Mouse (Mus musculus): ENCODE data around the gene Gm26566.
A peak's percentile ranks its signal among the peaks of the same experiment; 100 is the strongest.

Gm26566 gene

DNA sequence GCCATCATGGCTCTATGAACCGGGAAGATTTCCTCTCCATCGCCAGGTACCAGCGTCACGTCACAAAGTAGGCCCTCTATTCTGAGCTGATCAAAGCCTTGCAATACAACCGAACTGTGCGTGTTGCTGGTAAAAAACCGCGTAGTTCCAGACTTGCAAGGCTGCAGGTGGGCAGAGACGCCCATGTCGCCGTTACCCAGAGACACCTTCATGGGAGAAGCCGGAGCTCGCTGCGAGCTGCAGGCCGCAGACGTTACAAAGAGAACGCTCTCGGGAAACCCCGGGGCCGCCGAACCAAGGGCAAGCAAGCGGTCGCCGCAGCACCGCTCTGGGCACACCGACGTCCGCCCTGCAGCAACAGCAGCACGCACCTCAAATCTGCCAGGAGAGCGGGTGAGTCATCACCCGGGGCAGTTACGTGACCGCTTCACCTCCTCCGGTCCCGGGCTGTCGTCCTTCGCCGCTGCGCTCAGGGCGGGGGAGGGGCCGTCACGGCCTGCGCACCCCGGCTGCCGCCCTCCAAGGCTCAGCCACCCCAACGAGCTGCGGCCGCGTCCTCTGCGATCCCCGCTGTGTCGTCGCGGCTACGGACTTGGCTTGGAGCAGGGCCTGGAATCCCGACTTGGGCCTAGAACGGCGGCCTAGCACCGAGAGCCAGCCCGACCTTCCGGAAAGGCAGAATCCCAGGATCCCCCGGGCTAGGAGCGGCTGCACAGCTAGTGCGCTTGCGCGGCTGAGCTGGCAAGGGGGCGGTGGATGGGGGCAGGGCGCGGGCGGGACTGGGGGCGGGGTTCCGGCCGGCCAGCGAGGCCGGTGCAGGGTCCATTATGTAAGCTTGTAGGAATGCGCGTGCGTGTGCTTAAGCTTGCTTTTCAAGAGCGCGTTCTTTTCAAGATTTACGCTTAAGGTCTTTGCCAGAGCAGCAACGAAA lies at the start of gene Gm26566, which contains the start of gene Klhl9:
Gene Gm26566 (plus strand): TSS at position 15 of the 931 bp plus-strand sequence.
Gene Klhl9 (minus strand): TSS at position 675 of the 931 bp plus-strand sequence.
- peak; percentile 94 for DNase-seq

DNA sequence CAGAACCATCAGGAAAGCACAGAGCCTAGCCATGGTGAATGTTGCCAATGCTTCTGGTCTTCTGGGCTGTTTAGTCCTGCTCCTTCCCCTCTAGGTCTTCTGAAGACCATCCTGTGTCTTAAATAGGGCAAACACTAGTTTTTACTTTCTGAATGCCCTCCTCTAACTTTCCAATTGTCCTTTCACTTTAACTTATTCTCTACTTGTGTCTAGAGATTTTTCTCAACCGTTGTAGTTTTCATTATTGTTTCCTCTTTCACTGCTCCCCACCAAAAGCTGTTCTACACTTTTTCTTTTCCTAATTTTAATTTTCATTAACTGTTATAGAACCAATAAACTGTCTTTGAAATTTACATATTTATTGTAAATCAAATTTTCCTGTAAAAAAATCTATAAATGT lies 44.8 kb upstream of the Gm26566 start, which contains the start of gene Ifna16:
Gene Ifna16 (minus strand): TSS at position 101 of the 400 bp plus-strand sequence.
- DNase-seq = no peak

DNA sequence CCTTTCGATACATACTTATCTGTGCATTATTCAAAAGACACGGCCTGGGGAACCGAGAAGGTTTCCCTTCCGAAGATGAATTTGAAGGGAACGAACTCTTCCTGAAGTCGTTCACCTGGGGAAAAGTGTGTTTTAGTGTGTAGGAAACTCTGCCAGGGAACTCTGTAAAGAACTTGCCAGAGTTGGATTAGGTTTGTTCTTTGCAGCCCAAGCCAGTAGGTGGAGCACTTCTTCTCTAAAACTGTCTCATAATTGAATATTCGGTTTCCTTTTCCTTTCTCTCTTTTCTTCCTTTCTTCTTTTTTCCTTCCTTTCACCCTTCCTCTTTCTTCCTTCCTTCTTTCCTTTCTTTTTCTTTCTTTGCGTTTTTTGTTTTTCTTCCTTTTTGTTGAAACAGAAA lies 41.2 kb upstream of the Gm26566 start:
- peak; percentile 8 for DNase-seq

DNA sequence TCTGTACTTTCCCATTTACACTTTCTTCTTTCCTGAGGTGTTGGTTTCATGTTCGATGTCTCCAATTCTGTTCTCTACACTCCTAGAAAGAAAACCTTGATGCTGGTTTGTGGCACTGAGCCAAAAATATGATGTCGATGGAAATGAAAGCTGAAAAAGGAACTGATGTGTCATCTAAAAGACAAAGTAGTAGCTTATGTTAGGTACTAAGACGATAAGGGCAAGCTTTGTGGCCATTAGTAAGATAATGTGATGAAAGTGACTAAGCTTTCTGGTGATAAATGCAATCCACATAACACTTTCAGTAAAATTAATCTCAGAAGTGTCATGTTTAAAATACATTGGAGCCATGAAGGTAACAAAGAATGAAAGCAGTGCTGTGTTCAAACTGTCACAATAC lies 40.3 kb upstream of the Gm26566 start:
- no peak for DNase-seq

DNA sequence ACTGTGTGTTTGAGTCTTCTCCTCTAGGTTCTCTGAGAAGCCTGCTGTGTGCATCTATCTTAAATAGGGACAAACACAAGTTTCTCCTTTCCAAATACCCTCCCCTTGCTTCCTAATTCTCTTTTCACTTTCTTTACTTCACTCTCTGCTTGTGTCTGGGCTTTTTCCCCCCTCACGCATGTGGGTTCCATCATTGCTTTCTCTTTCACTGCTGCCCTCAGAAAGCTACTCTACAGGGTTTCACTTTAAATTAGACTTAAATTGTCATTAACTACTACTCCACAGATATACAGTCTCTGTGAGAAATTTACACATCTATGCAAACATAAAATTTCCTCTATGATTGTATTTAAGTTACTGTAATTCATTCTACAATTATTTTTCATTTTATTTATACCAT lies 37.8 kb upstream of the Gm26566 start, which contains the start of gene Ifna2:
Gene Ifna2 (minus strand): TSS at position 101 of the 400 bp plus-strand sequence.
- DNase-seq = no peak

DNA sequence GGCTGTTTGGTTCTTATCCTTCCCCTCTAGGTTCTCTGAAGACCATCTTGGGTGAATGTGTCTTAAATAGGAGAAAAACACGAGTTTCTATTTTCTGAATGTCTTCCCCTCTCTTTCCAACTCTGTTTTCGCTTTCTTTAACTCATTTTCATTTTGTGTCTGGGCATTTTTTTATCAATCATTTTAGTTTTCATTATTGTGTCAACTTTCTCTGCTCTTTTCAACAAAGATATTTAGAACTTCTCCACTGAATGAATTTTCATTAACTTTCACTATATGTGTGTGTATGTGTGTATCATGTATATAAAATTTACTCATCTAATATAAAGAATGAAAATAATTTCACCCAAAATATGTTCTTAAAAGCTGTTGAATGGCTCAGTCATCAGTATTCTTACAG lies 30.3 kb upstream of the Gm26566 start, which contains the start of gene Ifnab:
Gene Ifnab (minus strand): TSS at position 101 of the 400 bp plus-strand sequence.
- no peak for DNase-seq

DNA sequence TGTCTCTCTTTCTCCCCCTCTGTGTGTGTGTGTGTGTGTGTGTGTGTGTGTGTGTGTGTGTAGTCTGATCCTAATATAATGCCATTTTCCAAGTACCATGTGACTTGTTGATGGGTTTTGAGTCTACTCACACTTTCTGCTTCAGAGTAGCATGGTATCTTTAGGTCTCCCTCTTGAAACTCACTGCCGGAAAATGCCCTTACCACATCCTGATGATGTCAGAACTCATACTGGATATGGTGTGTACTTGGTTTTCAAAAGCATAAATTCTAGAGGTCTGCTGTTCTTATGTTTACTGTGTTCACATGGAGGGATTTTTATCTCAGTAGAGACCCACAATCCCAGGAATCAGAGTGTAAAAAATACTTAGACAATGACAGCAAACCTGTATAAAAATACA lies 29.1 kb upstream of the Gm26566 start:
- no peak for DNase-seq

DNA sequence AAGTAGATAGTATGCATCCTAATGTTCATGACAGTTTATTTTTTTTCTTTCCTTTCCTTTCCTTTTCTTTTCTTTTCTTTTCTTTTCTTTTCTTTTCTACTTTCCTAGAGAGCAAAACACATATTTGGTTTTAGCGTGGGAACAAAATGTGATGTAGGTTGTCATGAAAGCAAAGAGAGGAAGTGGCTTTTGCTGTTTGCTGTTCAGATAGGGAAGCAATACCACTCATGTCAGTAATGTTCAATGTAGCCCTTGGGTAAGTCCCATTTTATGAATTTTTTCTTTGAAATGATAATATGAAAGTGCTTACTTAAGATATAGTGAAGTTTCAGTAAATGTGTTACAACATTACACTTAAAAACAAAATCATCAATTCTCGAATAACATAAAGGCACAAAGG lies 28.2 kb upstream of the Gm26566 start:
- no peak for DNase-seq

DNA sequence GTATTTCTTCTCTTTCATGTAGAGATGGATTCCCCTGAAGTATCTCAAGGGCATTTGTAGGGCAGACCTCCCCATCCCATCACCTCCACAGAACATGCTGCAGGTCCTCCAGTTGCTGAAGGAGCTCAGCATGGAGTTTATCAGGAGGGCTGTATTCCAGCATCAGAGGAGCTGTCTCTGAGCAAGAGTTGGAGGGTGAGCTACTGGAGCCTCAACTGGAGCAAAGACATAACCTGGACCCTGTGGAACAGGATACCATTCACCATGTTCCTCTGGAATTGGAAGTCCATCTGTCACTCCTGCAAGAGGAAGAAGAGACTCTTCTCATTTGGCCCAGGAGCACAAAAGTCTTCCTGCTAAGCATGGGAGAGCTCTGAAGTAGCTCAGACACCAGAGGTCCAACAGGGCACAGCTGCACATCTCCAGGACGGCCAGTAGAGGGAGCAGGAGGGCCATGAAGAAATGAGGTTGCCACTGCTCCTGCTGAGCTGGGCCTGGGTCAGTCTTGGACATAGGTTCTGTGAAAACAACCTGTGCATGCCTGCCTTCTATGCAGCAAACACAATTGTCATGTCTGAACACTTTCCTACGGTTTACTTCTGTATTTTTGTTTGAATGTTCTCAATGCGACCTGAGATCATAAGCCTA lies 25.2 kb upstream of the Gm26566 start:
- DNase-seq = peak; percentile 82

DNA sequence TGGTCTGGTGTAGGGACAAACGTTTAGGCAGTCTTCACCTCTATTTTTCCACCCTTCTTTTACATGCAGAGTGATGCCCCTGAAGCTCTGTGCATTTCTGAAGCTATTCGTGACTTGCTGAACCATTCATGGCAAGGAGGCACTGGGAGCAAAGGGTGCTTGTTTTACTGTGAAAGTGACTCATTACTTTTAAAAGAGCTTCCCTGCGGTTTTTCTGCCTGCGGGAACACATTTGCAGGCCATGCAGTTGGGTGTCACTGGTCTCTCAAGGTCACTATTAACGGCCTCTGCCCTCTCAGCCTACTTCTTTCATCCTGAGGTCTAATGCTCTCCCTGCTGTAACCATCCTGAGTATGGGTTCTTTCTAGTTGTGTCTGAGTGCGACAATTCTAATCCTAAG lies 24.5 kb upstream of the Gm26566 start:
- DNase-seq = no peak

DNA sequence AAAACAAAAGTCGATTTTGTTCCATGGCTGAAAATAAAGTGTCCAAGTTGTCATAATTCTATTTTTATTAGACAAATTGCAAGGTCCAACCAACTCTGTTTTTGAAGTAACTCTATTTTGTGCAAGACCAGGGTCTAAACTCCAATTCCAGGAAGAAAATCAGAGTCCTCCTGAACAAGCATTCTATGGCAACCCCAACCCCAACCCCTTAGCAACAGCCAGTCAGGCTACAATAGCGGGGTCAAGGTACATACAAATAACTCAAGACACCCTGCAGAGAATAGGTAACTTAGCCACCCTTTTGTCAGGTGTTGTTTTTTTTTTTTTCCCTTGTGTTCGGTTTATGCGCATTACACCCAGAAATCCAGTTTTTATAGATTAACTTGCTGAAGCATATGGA lies 23.9 kb upstream of the Gm26566 start:
- no peak for DNase-seq

DNA sequence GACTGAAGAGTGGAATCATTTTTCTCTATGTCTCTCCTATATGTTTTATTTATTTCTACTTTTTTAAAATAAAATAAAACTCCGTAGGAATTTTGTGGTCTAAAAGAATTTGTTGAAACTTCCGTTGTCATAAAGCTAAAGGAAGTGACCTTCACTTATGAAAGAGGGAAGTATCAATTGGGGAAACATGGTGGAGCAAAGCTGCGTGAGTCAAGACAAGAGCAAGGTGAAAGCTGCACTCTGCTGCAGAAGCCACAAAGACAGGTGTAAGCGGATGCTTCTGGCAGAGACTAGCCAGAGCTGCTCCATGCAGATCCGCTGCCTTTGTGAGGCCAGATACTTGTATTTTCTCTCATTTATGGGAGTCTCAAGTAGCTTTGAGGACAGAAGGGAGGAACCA lies 22.8 kb upstream of the Gm26566 start:
- DNase-seq = no peak

DNA sequence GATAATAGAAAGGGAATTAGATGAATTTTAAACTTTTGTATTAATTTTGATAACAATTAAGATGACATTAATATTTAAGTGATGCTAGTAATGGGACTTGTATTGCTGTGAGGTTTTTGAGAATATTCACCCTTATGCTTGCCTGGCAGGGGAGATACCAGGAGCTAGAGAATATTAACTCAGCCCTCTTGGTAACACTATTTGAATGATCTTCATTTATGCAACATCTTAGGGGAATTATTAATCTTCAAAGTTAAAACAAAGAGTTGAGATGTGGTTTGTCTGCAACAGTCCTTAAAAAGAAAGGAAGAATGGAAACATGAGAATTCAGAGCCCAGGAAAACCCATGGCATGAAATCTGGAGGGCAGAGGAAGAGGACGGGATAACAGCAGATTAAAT lies 22.3 kb upstream of the Gm26566 start:
- DNase-seq = no peak

DNA sequence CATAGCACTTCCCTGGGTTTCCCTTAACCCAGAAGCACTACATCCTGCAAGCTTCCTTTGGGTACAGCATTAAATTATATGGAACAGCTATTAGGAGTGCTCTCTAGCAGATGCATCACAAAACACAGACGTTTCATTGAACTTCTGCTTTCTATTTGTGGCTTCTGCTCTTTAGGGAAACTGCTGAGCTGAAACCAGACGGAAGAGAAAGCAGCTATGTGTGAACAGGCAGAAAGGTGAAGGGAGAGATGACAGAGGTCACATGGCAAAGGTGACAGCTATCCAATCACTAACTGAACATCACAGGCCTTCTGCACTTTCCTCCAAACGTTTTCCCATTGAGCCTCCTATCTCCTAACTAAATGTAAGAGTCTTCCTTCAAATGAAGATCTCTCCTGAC lies 15.7 kb upstream of the Gm26566 start:
- no peak for DNase-seq

DNA sequence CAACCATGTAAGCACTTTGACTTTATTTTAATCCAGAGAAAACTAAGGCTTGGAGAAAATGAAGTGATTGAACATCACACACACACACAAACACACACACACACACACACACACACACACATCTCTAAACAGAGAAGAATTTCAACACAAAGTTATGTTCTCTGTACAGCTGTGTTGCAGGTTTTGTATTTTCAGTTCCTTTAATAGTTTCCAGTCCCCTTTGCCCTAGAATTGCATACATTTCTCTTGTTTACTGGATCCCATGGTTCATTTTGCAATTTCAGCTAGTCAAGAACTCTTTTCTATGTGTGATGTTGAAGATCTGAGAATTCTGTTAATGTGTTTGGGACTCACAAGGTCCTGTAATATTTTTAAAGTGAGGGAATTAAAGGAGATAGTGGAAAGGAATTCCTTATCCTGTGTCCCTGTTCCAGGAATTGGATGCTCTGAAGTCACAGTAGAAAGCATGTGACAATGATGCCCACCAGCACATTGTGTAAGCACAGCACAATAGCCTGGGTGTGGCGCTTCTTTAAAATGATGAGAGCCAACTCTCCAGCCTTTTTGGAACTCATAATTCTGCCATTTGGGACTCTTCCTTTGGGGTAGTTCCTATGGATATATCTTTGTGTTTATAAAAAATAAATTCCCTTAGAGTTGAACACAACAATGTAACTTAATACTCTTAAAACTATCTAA lies 14.3 kb upstream of the Gm26566 start:
- no peak for DNase-seq

DNA sequence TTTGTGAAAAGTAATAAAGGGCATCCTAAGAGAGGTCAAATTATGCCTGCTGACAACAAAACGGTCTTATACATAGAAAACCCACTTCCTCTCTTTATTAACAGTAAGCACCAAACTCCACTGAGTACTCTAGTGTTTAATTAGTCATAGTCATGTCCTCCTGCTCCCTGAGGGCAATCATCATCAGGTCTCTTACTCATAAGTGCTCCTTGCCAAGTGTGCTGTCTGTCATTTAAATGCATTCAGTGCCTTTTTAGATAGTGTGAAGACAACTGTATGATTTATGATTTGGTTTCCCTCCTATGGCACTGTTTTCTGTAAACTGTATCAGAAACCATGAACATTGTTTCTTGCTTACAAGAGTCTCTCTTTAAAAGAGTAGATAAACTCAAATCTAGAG lies 7.3 kb upstream of the Gm26566 start:
- DNase-seq = no peak

DNA sequence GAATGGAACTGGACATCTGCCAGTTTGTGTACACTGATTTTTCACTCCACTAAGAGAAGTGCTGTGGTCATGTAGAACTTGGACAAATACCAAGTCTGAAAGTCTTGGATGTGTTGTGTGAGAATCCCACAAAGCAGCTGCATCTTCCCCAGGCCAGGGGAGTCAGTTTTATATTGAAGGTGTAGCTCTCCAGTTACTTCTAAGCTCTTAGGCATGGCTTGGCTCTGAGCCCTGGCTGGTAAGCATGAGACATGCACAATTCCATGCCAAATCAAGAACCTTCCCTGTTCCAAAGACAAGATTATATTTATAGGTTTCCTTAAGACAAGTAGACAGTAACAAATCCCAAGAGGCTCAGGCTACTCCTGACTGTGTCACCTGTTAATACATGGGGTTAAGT lies 6.5 kb upstream of the Gm26566 start:
- DNase-seq = no peak

DNA sequence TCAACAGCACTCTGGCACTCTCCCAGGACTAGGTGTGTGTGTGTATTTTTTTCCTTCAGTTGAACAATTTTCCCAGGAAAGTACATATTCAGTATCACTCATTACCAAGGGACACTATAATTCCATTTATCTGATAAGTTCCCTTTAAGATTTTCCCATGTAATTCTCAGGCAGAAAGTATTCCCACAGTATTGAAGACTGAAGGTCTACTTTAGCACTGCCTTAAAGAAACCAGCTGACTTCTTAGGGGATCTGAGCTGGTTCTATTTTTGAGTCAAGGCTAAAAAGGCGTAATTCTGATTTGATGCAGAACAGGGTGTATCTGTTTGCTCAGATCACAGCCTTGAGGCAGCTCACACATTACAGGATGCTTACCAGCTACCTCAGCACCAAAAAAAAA lies 2.9 kb upstream of the Gm26566 start:
- DNase-seq = no peak

DNA sequence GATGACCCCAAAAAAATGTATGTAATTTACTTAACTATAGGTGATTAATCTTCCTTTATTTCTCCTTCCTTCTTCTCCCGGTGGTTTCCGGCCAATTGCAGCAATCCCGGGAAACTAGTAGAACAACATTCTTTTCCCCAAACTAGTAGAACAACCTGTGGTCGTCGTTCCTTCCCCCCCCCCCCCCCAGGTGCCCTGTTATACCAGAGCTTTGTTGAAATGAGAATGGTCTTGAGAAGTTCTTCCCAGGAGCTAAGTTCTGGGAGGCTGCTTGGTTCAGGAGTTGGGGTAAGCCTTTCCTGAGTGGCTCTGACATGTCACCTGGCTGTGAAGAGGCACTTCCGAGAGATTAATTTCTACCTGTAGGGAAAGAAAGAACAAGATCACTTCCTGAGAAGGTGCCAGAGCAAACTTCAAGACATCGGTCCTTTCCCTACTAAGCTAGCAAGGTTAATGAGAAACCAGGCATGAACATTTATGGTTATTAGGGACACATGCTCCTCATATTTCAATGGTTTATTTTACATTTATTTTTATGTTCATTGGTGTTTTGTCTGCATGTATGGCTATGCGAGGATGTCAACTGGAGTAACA lies 2.0 kb downstream of the Gm26566 start:
- no peak for DNase-seq

DNA sequence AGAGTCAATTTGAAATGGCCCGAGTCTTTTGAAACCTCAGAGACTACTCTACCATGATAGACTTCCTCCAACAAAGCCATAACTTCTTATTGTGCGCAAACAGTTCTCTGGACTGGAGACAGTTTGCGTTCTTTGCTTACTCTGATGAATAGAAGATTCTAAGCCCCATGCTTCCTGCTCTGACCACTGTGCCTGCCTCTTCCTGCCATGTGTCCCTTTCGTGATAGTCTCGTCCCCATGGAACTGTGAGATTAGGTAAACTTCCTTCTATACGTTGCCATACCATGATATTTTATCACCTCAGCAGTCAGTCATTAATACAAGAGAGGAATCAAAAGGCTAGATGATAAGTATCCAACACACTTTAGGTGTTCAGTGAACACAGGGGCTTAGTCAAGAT lies 5.1 kb downstream of the Gm26566 start:
- no peak for DNase-seq

DNA sequence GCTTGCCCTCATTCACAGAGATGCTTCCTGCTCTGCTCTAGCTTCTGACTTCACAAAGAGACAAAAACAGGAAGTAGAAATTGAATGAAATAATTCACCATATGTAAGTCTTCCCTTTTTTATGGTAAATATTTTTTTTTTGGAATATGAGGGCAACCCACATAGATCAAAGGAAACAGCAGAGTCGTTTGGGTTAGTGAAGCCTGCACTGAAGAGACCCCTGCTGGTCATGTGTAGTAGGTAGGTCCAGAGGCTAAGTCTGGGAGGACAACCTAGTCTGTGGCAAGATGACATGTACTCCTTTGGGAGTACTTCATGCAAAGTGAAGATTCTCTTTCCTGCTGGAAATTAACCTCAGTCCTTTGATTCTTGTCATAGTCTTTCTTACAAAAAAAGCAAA lies 5.7 kb downstream of the Gm26566 start:
- peak; percentile 65 for DNase-seq

DNA sequence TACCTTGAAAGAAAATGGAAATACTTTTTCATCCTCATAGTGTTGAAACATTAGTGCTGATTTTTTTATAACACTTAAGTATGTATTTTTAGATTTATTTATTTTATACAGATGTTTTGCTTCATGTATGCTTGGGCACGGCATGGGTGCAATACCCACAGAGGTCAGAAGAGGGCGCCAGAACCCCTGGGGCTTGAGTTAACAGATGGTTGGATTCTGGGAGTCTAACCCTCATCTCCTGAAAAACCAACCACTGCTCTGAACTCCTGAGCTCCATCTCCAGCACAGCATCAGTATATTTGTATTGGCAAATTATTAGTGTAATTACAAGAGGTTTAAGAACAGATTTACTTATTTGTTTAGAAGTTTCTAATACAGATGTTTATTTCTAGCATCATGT lies 16.9 kb downstream of the Gm26566 start:
- peak; percentile 86 for DNase-seq

DNA sequence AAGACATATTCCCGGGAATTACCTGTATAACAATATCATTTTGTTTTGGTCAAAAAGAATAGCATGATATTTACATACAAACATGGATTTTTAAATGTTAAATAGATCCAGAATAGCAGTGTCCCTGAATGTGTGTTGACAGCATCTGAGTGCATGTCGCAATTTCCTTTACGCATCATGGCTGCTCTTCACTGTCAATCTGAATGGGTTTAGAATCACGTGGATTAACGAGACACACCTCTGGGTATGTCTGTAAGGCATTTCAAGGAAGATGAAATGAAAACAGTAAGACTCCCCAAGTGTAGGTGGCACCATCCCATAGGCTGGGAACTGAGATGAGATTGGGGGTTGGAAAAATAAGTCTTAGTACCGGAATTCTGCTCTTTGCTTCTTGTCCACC lies 17.4 kb downstream of the Gm26566 start:
- no peak for DNase-seq
